Mouse (Mus musculus): Measurements from ENCODE around the gene Ttc27. TPM values are rescaled to one million over a fixed set of nuclear protein-coding genes. Genes with fewer than 3 reads are reported as not detected.

The Ttc27 gene
- polyA plus RNA-seq, 1 experiment, result 12.9 TPM

DNA sequence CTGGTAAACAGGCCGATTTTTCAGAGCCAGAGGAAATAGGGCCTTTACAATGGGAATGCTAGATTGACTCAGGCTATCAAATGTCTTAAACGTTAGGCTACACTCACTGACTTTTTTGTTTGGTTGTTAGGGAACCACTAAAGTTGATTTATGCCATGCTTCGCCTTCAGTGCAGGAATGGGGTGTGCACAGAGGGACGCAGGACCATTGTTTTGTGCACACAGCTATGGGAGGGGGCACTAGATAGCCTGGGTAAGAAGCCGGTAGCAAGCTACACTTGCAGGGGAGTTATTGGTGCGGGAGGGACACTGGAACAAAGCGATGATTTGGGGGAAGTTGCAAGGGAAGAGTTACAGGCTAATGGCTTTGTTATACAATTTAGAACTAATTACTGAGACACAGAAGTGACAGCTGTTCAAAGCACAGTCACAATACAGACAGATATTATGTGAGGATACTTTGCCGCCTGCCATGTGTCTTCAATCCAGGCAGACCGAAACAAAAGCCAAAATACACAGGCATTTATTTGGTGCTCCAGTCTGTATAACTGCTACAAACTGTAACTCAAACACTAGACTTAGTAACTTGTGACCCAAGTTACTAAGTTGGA is 86.9 kb downstream of the Ttc27 start:
- no peaks in the 10 kb centered on the region for H3K27me3 ChIP-seq (ENCODE audit: control insufficient read depth, insufficient read depth, insufficient read length)
- no peak overlapping the region for H3K4me3 ChIP-seq
- no peaks in the 10 kb centered on the region for H3K79me2 ChIP-seq (ENCODE audit: control insufficient read depth, insufficient read depth)
- no peak overlapping the region for H3ac ChIP-seq (ENCODE audit: control insufficient read depth, insufficient read length)
- no peak for TF ChIP-seq CEBPB (IDR thresholded peaks at IDR 0.05; ENCODE audit: insufficient read depth, poor library complexity, severe bottlenecking)
- TF ChIP-seq TCF3 (IDR thresholded peaks at IDR 0.05; ENCODE audit: insufficient read length, low read depth), result no peak
- no peak for TF ChIP-seq POLR2A (IDR thresholded peaks at IDR 0.05; ENCODE audit: insufficient read length, low read depth)
- TF ChIP-seq TCF12 (IDR thresholded peaks at IDR 0.05; ENCODE audit: insufficient read depth, poor library complexity, severe bottlenecking), result no peak
- no peak for TF ChIP-seq MYOG (IDR thresholded peaks at IDR 0.05; ENCODE audit: control insufficient read depth in 1 of 3, insufficient read depth in 1 of 3, insufficient read length in 2 of 3, low read depth in 2 of 3)
- no peak for TF ChIP-seq MAX (IDR thresholded peaks at IDR 0.05; ENCODE audit: low read depth)
- no peak for TF ChIP-seq USF1 (IDR thresholded peaks at IDR 0.05; ENCODE audit: low read depth)
- no peak for TF ChIP-seq SRF (IDR thresholded peaks at IDR 0.05; ENCODE audit: control insufficient read depth, insufficient read length, low read depth)
- no peak for TF ChIP-seq E2F4 (IDR thresholded peaks at IDR 0.05; ENCODE audit: insufficient read depth)
- TF ChIP-seq POLR2AphosphoS2 (IDR thresholded peaks at IDR 0.05; ENCODE audit: insufficient read length, low read depth), result no peak
- TF ChIP-seq REST (IDR thresholded peaks at IDR 0.05; ENCODE audit: insufficient read depth, insufficient read length), result no peak
- no peak for TF ChIP-seq MYOD1 (IDR thresholded peaks at IDR 0.05; ENCODE audit: control insufficient read depth in 1 of 3, insufficient read length in 2 of 3, low read depth in 2 of 3)
- H3K36me3 ChIP-seq (ENCODE audit: control insufficient read depth, insufficient read depth), result no peaks in the 10 kb centered on the region
- no peak overlapping the region for H3K4me2 ChIP-seq (ENCODE audit: low read depth)

DNA sequence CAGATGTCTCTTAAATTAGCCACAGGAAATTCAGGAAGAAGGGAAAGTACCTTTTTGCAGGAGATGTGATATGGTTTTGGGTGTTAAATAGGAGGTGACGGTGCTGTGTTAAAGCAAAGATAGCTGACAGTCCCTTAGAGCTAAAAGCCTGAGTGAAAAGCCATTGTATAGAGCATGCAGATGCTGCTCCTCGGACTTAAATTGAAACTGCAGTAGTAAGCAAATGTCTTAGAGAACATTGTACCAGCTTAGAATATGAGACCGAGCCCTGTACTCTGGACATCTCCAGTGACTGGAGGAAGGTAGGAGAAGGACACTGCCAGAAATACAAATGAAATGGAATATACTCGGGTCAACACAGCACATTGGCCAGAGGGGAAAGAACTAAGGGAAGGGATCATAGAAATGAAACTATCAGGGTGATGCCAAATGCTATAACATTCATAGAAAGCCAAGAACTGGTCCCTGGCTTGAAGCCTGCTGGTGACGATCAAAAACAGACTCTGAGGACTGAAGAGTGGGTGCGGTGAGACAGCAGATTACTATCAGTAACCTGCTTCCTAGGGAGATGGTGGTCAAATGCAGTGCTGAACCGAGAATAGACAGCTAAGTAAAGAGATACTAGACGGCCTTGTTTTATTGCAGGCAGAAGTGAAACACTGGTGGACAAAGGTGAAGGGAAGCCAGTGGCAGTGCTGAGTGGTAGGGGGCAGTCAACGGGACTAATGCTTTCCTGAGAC is 90.1 kb downstream of the Ttc27 start:
- Histone ChIP-seq H3K36me3 (ENCODE audit: control insufficient read depth, insufficient read depth) (no peaks in the 10 kb centered on the region), H3K79me2 (ENCODE audit: control insufficient read depth, insufficient read depth) (no peaks in the 10 kb centered on the region), H3K4me3 (no peak overlapping the region), H3ac (ENCODE audit: control insufficient read depth, insufficient read length) (no peak overlapping the region), H3K27me3 (ENCODE audit: control insufficient read depth, insufficient read depth, insufficient read length) (no peaks in the 10 kb centered on the region), H3K4me2 (ENCODE audit: low read depth) (no peak overlapping the region)
- TF ChIP-seq CEBPB (IDR thresholded peaks at IDR 0.05; ENCODE audit: insufficient read depth, poor library complexity, severe bottlenecking) (no peak), POLR2AphosphoS2 (IDR thresholded peaks at IDR 0.05; ENCODE audit: insufficient read length, low read depth) (no peak), SRF (IDR thresholded peaks at IDR 0.05; ENCODE audit: control insufficient read depth, insufficient read length, low read depth) (no peak), MYOD1 (IDR thresholded peaks at IDR 0.05; ENCODE audit: control insufficient read depth in 1 of 3, insufficient read length in 2 of 3, low read depth in 2 of 3) (no peak), TCF3 (IDR thresholded peaks at IDR 0.05; ENCODE audit: insufficient read length, low read depth) (no peak), USF1 (IDR thresholded peaks at IDR 0.05; ENCODE audit: low read depth) (no peak), POLR2A (IDR thresholded peaks at IDR 0.05; ENCODE audit: insufficient read length, low read depth) (no peak), TCF12 (IDR thresholded peaks at IDR 0.05; ENCODE audit: insufficient read depth, poor library complexity, severe bottlenecking) (no peak), MYOG (IDR thresholded peaks at IDR 0.05; ENCODE audit: control insufficient read depth in 1 of 3, insufficient read depth in 1 of 3, insufficient read length in 2 of 3, low read depth in 2 of 3) (no peak), REST (IDR thresholded peaks at IDR 0.05; ENCODE audit: insufficient read depth, insufficient read length) (no peak), E2F4 (IDR thresholded peaks at IDR 0.05; ENCODE audit: insufficient read depth) (no peak), MAX (IDR thresholded peaks at IDR 0.05; ENCODE audit: low read depth) (no peak)

DNA sequence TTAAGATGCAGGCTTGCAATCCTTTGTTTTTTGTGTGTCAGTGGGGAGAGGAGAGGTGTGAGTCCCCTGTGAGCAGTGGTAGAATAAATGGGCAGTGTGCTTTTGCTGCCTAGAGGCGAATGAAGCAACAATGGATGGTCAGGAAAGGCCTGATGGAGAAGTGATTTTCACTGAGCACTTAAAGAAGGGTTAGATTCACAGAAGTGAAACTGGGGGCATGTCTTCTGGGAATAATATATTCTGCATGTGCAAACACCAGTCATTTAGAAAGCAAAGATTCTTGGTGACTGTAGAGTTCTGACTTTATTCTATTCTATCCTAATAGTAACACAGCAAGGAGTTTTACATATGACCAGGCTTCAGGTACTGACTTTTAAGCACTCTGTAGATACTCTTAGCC is 90.8 kb downstream of the Ttc27 start:
- Histone ChIP-seq H3K4me3 (no peak overlapping the region), H3K36me3 (ENCODE audit: control insufficient read depth, insufficient read depth) (no peaks in the 10 kb centered on the region), H3ac (ENCODE audit: control insufficient read depth, insufficient read length) (no peak overlapping the region), H3K79me2 (ENCODE audit: control insufficient read depth, insufficient read depth) (no peaks in the 10 kb centered on the region), H3K4me2 (ENCODE audit: low read depth) (no peak overlapping the region), H3K27me3 (ENCODE audit: control insufficient read depth, insufficient read depth, insufficient read length) (no peaks in the 10 kb centered on the region)
- no peak for TF ChIP-seq CEBPB (IDR thresholded peaks at IDR 0.05; ENCODE audit: insufficient read depth, poor library complexity, severe bottlenecking)
- TF ChIP-seq MYOG (IDR thresholded peaks at IDR 0.05; ENCODE audit: control insufficient read depth in 1 of 3, insufficient read depth in 1 of 3, insufficient read length in 2 of 3, low read depth in 2 of 3), result no peak
- TF ChIP-seq POLR2AphosphoS2 (IDR thresholded peaks at IDR 0.05; ENCODE audit: insufficient read length, low read depth), result no peak
- TF ChIP-seq TCF12 (IDR thresholded peaks at IDR 0.05; ENCODE audit: insufficient read depth, poor library complexity, severe bottlenecking), result no peak
- TF ChIP-seq TCF3 (IDR thresholded peaks at IDR 0.05; ENCODE audit: insufficient read length, low read depth), result no peak
- no peak for TF ChIP-seq REST (IDR thresholded peaks at IDR 0.05; ENCODE audit: insufficient read depth, insufficient read length)
- TF ChIP-seq SRF (IDR thresholded peaks at IDR 0.05; ENCODE audit: control insufficient read depth, insufficient read length, low read depth), result no peak
- TF ChIP-seq E2F4 (IDR thresholded peaks at IDR 0.05; ENCODE audit: insufficient read depth), result no peak
- no peak for TF ChIP-seq POLR2A (IDR thresholded peaks at IDR 0.05; ENCODE audit: insufficient read length, low read depth)
- no peak for TF ChIP-seq MAX (IDR thresholded peaks at IDR 0.05; ENCODE audit: low read depth)
- TF ChIP-seq USF1 (IDR thresholded peaks at IDR 0.05; ENCODE audit: low read depth), result no peak
- no peak for TF ChIP-seq MYOD1 (IDR thresholded peaks at IDR 0.05; ENCODE audit: control insufficient read depth in 1 of 3, insufficient read length in 2 of 3, low read depth in 2 of 3)

DNA sequence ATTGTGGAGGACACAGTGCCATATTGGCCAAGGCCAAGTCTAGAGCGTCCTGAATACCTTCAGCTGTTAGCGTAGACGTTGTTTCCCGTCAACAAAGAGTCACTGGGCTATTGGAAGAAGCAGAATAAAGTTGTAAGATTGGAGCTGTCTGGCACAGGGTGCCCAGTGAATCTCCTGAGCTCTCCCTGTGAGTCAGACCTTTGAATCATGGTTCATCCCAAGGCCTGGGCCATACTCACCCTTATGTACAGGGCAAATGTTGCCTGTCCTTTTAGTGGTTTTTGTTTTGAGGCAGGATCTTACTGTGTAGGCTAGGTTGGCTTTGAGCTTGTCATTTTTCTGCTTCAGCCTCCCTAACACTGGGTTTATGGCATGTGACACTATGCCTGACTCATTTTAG is 91.4 kb downstream of the Ttc27 start:
- Histone ChIP-seq H3ac (ENCODE audit: control insufficient read depth, insufficient read length) (no peak overlapping the region), H3K4me3 (no peak overlapping the region), H3K79me2 (ENCODE audit: control insufficient read depth, insufficient read depth) (no peaks in the 10 kb centered on the region), H3K4me2 (ENCODE audit: low read depth) (no peak overlapping the region), H3K27me3 (ENCODE audit: control insufficient read depth, insufficient read depth, insufficient read length) (no peaks in the 10 kb centered on the region), H3K36me3 (ENCODE audit: control insufficient read depth, insufficient read depth) (no peaks in the 10 kb centered on the region)
- TF ChIP-seq CEBPB (IDR thresholded peaks at IDR 0.05; ENCODE audit: insufficient read depth, poor library complexity, severe bottlenecking) (no peak), SRF (IDR thresholded peaks at IDR 0.05; ENCODE audit: control insufficient read depth, insufficient read length, low read depth) (no peak), USF1 (IDR thresholded peaks at IDR 0.05; ENCODE audit: low read depth) (no peak), MAX (IDR thresholded peaks at IDR 0.05; ENCODE audit: low read depth) (no peak), POLR2AphosphoS2 (IDR thresholded peaks at IDR 0.05; ENCODE audit: insufficient read length, low read depth) (no peak), MYOD1 (IDR thresholded peaks at IDR 0.05; ENCODE audit: control insufficient read depth in 1 of 3, insufficient read length in 2 of 3, low read depth in 2 of 3) (no peak), POLR2A (IDR thresholded peaks at IDR 0.05; ENCODE audit: insufficient read length, low read depth) (no peak), TCF3 (IDR thresholded peaks at IDR 0.05; ENCODE audit: insufficient read length, low read depth) (no peak), MYOG (IDR thresholded peaks at IDR 0.05; ENCODE audit: control insufficient read depth in 1 of 3, insufficient read depth in 1 of 3, insufficient read length in 2 of 3, low read depth in 2 of 3) (no peak), REST (IDR thresholded peaks at IDR 0.05; ENCODE audit: insufficient read depth, insufficient read length) (no peak), E2F4 (IDR thresholded peaks at IDR 0.05; ENCODE audit: insufficient read depth) (no peak)
